Mouse (Mus musculus): ENCODE data around the gene Zfp207. TPM values are rescaled to one million over a fixed set of nuclear protein-coding genes. Genes with fewer than 3 reads are reported as not detected.

Zfp207 gene
- polyA plus RNA-seq, 1 experiment = 15.6 TPM

- no peak for TF ChIP-seq GATA1 (IDR thresholded peaks at IDR 0.05; ENCODE audit: low read length)
Observed at GRCm38 (mm10) chr11:80391407-80392120, 8.5 kb downstream of the Zfp207 start.

GRCm38 (mm10) chr11:80395930-80396329, 12.9 kb downstream of the Zfp207 start:
- TF ChIP-seq GATA1 (IDR thresholded peaks at IDR 0.05; ENCODE audit: low read length) = no peak

GRCm38 (mm10) chr11:80396617-80397016, 13.5 kb downstream of the Zfp207 start:
- TF ChIP-seq GATA1 (IDR thresholded peaks at IDR 0.05; ENCODE audit: low read length) = no peak

- TF ChIP-seq GATA1 (IDR thresholded peaks at IDR 0.05; ENCODE audit: low read length) = peak; percentile 65
Observed at GRCm38 (mm10) chr11:80410377-80410776, 27.3 kb downstream of the Zfp207 start.

- no peak for TF ChIP-seq GATA1 (IDR thresholded peaks at IDR 0.05; ENCODE audit: low read length)
Observed at GRCm38 (mm10) chr11:80417085-80417484, 34.0 kb downstream of the Zfp207 start.

GRCm38 (mm10) chr11:80419743-80420142, 36.7 kb downstream of the Zfp207 start:
- TF ChIP-seq GATA1 (IDR thresholded peaks at IDR 0.05; ENCODE audit: low read length) = no peak

- TF ChIP-seq GATA1 (IDR thresholded peaks at IDR 0.05; ENCODE audit: low read length) = no peak
Observed at GRCm38 (mm10) chr11:80420202-80420984, 37.3 kb downstream of the Zfp207 start.

GRCm38 (mm10) chr11:80421421-80422047, 38.5 kb downstream of the Zfp207 start:
- no peak for TF ChIP-seq GATA1 (IDR thresholded peaks at IDR 0.05; ENCODE audit: low read length)

- TF ChIP-seq GATA1 (IDR thresholded peaks at IDR 0.05; ENCODE audit: low read length) = no peak
Observed at GRCm38 (mm10) chr11:80424691-80425090, 41.6 kb downstream of the Zfp207 start.

GRCm38 (mm10) chr11:80425247-80425778, 42.2 kb downstream of the Zfp207 start:
- TF ChIP-seq GATA1 (IDR thresholded peaks at IDR 0.05; ENCODE audit: low read length) = no peak

- TF ChIP-seq GATA1 (IDR thresholded peaks at IDR 0.05; ENCODE audit: low read length) = no peak
Observed at GRCm38 (mm10) chr11:80428381-80429008, 45.4 kb downstream of the Zfp207 start, which contains the start of gene Psmd11. Psmd11 (plus strand) TSS chr11:80428615.

- TF ChIP-seq GATA1 (IDR thresholded peaks at IDR 0.05; ENCODE audit: low read length) = no peak
Observed at GRCm38 (mm10) chr11:80429009-80429475, 46.0 kb downstream of the Zfp207 start.

- TF ChIP-seq GATA1 (IDR thresholded peaks at IDR 0.05; ENCODE audit: low read length) = no peak
Observed at GRCm38 (mm10) chr11:80429500-80430166, 46.6 kb downstream of the Zfp207 start.

- TF ChIP-seq GATA1 (IDR thresholded peaks at IDR 0.05; ENCODE audit: low read length) = no peak
Observed at GRCm38 (mm10) chr11:80430366-80430910, 47.4 kb downstream of the Zfp207 start.

Data from G1E-ER4 (cell line).